Mouse (Mus musculus): ENCODE measurements around the gene Map3k5.
"Not testable (repeated sequence)": the region's sequence is repeated elsewhere in the genome, so short reads cannot be mapped to it uniquely, and the experiment has no call there.

Gene Map3k5

GRCm38 (mm10) chr10:19968445-19968844, 34.2 kb downstream of the Map3k5 start:
- DNase-seq = no peak

- no peak for DNase-seq
Measured at GRCm38 (mm10) chr10:19969831-19970460, 35.7 kb downstream of the Map3k5 start.

- not testable (repeated sequence) for DNase-seq
Measured at GRCm38 (mm10) chr10:19971491-19971890, 37.2 kb downstream of the Map3k5 start.

GRCm38 (mm10) chr10:19973321-19974108, 39.2 kb downstream of the Map3k5 start:
- no peak for DNase-seq

GRCm38 (mm10) chr10:19977557-19977956, 43.3 kb downstream of the Map3k5 start:
- DNase-seq = no peak

GRCm38 (mm10) chr10:19978662-19979199, 44.5 kb downstream of the Map3k5 start:
- no peak for DNase-seq

GRCm38 (mm10) chr10:19987736-19988135, 53.5 kb downstream of the Map3k5 start:
- no peak for DNase-seq

GRCm38 (mm10) chr10:19989986-19990385, 55.7 kb downstream of the Map3k5 start:
- DNase-seq = no peak

GRCm38 (mm10) chr10:19990638-19991037, 56.4 kb downstream of the Map3k5 start:
- no peak for DNase-seq

- DNase-seq = no peak
Measured at GRCm38 (mm10) chr10:19991237-19991865, 57.1 kb downstream of the Map3k5 start.

GRCm38 (mm10) chr10:19991866-19992252, 57.6 kb downstream of the Map3k5 start:
- no peak for DNase-seq

- no peak for DNase-seq
Measured at GRCm38 (mm10) chr10:19994469-19995450, 60.5 kb downstream of the Map3k5 start.

GRCm38 (mm10) chr10:19996151-19996550, 61.9 kb downstream of the Map3k5 start:
- DNase-seq = no peak

- DNase-seq = no peak
Measured at GRCm38 (mm10) chr10:19999703-20000407, 65.6 kb downstream of the Map3k5 start.

- no peak for DNase-seq
Measured at GRCm38 (mm10) chr10:20000408-20000770, 66.1 kb downstream of the Map3k5 start.

- DNase-seq = no peak
Measured at GRCm38 (mm10) chr10:20001990-20002389, 67.7 kb downstream of the Map3k5 start.

- DNase-seq = no peak
Measured at GRCm38 (mm10) chr10:20003006-20003405, 68.7 kb downstream of the Map3k5 start.

- no peak for DNase-seq
Measured at GRCm38 (mm10) chr10:20004786-20005185, 70.5 kb downstream of the Map3k5 start.

- no peak for DNase-seq
Measured at GRCm38 (mm10) chr10:20005491-20005952, 71.2 kb downstream of the Map3k5 start.

GRCm38 (mm10) chr10:20006333-20007093, 72.2 kb downstream of the Map3k5 start:
- no peak for DNase-seq

- no peak for DNase-seq
Measured at GRCm38 (mm10) chr10:20009310-20009709, 75.0 kb downstream of the Map3k5 start.
